Mouse (Mus musculus) heart, embryonic 15.5 days (tissue): ENCODE data around the gene Armc3. TPM values are rescaled to one million over a fixed set of nuclear protein-coding genes. Genes with fewer than 3 reads are reported as not detected.

ENCODE experiments used
- ATAC-seq: fragments of 200-750 bp; cut with Nextera tagmentation; replicated peaks from 2 replicates; pipeline ENCODE4 v1.8.0; 2017; ENCODE audit warnings: low read depth, moderate TSS enrichment; ENCODE audit not compliant: insufficient number of reproducible peaks, insufficient read depth, low FRiP score
- H3K27ac ChIP-seq: fragments of 300-500 bp; sonication (generic); 2 replicates; pipeline ENCODE4 v1.5.1; 2015; ENCODE audit warnings: mild to moderate bottlenecking, inconsistent platforms
- H3K27me3 ChIP-seq: fragments of 300-500 bp; sonication (generic); 2 replicates; pipeline ENCODE4 v1.6.1; 2015; ENCODE audit warnings: inconsistent platforms
- H3K36me3 ChIP-seq: fragments of 300-500 bp; sonication (generic); 2 replicates; pipeline ENCODE4 v1.6.1; 2015; ENCODE audit warnings: mild to moderate bottlenecking, inconsistent platforms
- H3K4me1 ChIP-seq: fragments of 300-500 bp; sonication (generic); replicated peaks from 2 replicates; pipeline ENCODE4 v1.6.1; 2015; ENCODE audit warnings: inconsistent platforms
- H3K4me2 ChIP-seq: fragments of 300-500 bp; sonication (generic); 2 replicates; pipeline ENCODE4 v1.6.1; 2015; ENCODE audit warnings: inconsistent platforms, mild to moderate bottlenecking, moderate library complexity
- H3K4me3 ChIP-seq: fragments of 300-500 bp; sonication (generic); 2 replicates; pipeline ENCODE4 v1.5.1; 2015; ENCODE audit warnings: mild to moderate bottlenecking, inconsistent platforms
- H3K9ac ChIP-seq: fragments of 300-500 bp; sonication (generic); 2 replicates; pipeline ENCODE4 v1.6.1; 2015; ENCODE audit warnings: mild to moderate bottlenecking, inconsistent platforms
- H3K9me3 ChIP-seq: fragments of 300-500 bp; sonication (generic); replicated peaks from 2 replicates; pipeline ENCODE4 v1.6.1; 2016; ENCODE audit warnings: inconsistent platforms
- WGBS: fragments of 180-500 bp; shearing (Covaris S2); methylation state at CpG from one replicate; pipeline ENCODE4 v1.1.7; 2015; ENCODE audit warnings: mixed read lengths; 5-methylcytosine and 5-hydroxymethylcytosine counted together
- polyA plus RNA-seq: library from polyadenylated mRNA; unstranded; fragments of >200 nt; fragmentation: Nextera tagmentation; extraction: Ambion mirVana; gene quantifications from 2 replicates; pipeline ENCODE4 v1.2.1, GENCODE M21; 2015

The Armc3 gene
- polyA plus RNA-seq, result 0.13 and 0.18 TPM in 2 replicates

DNA sequence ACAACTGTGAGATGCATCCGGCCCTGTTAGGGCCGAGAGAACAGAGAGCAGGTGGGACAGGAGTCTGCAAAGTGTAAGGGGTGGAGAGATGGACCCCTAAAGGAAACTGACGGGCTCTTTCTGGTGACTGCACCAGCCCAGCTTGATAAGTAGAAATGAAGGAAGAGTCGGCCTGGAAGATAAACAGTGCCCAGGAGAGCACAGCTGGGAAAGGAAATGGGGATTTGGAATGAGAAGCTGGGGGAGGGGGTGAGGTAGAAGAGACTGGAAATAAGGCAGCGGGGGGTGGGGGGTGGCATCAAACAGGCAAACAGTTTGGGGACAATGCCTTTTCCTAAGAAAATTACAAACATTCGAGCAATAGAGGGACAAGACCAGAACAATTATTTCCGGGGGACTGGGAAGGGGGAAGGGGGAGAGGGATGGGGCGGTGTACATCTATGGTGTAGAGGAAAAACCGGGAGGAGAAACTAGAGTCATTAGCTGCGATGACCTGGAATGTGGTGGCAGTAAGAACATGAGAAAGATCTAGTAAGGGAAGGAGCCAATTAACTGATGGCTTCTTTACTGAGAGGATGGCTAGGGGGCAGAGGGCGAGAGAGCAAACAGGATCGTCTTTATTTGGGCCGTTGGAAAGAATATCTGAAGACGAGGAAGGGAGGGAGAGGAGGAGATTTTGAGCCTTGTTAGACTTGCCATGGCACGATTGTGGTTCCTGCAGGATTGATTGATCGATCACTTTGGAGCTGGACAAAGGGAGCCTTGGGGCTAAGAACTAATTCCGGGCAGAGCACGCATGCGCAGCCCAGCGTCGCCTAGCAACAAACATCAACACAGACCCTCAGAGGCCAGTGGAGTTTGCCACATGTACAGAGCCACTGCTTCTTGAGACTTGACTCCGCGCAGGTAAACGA is at the start of gene Armc3:
TSS of gene Armc3 (plus strand) at position 851 of the 914 bp plus-strand sequence.
- Histone ChIP-seq H3K9ac (peak within 1 kb of the TSS; percentile 57), H3K4me2 (peak within 1 kb of the TSS; percentile 72), H3K4me1 (peaks cover 14% of the 10 kb centered on the region), H3K27ac (no peak within 1 kb of the TSS), H3K27me3 (no peaks in the 10 kb centered on the region), H3K36me3 (no peaks in the 10 kb centered on the region), H3K4me3 (peak within 1 kb of the TSS; percentile 57), H3K9me3 (no peaks in the 10 kb centered on the region)
- ATAC-seq, result peak; percentile 78
- WGBS, result 19% methylated on average over 24 of the region's 24 CpGs

GRCm38 (mm10) chr2:19152687-19153086 is 46.4 kb upstream of the Armc3 start:
- no peaks in the 10 kb centered on the region for H3K27me3 ChIP-seq
- no peak overlapping the region for H3K4me3 ChIP-seq
- no peak for ATAC-seq
- 44% methylated on average over 1 of the region's 1 CpGs for WGBS
- no peaks in the 10 kb centered on the region for H3K36me3 ChIP-seq
- H3K4me2 ChIP-seq, result no peak overlapping the region
- peaks cover 6% of the 10 kb centered on the region for H3K4me1 ChIP-seq
- no peak overlapping the region for H3K27ac ChIP-seq
- no peak overlapping the region for H3K9ac ChIP-seq
- H3K9me3 ChIP-seq, result no peaks in the 10 kb centered on the region

DNA sequence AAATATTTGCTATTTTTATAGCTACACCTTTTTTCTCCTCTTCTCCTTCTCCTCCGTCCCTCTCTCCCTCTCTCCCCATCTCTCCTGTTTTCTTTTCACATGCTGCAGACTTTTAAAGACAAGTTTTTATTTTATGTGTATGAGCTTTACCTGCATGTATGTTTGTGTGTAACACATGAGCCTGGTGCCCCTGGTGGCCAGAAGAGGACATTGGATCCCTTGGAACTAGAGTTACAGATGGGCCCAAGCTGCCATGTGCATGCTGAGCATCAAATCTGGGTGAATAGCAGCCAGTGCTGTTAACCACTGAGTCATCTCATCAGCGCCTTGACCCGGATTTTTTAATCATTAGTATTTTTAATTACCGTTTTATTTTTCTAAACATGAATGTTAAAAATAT is 42.9 kb upstream of the Armc3 start:
- no peak overlapping the region for H3K4me3 ChIP-seq
- H3K27ac ChIP-seq, result no peak overlapping the region
- ATAC-seq, result no peak
- WGBS, result 63% methylated on average over 4 of the region's 4 CpGs
- no peaks in the 10 kb centered on the region for H3K9me3 ChIP-seq
- H3K4me1 ChIP-seq, result peaks cover 5% of the 10 kb centered on the region; the same call in 1 of the 2 replicates
- H3K27me3 ChIP-seq, result no peaks in the 10 kb centered on the region
- H3K9ac ChIP-seq, result no peak overlapping the region
- no peaks in the 10 kb centered on the region for H3K36me3 ChIP-seq
- H3K4me2 ChIP-seq, result no peak overlapping the region

DNA sequence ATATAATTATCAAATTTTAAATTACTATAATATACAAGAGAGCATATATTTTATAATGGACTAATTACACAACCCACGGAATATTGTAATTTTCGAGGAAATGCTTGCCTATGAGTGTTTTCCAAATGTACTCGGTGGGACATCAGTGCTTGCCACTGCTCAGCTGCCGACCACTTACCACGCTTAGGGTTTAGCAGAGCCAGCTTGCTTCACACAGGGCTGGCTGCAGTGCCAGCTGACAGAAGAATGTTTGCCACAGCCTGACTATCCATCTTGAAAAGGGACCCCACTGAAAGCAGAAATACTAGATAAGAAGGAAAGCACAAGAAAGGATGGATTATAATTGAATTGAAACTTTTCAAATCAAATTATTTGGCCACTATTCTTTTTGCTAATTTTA is 39.6 kb upstream of the Armc3 start:
- ATAC-seq, result no peak
- Histone ChIP-seq H3K4me1 (peaks cover 5% of the 10 kb centered on the region; the same call in 1 of the 2 replicates), H3K9me3 (no peaks in the 10 kb centered on the region), H3K4me3 (no peak overlapping the region), H3K4me2 (no peak overlapping the region), H3K9ac (no peak overlapping the region), H3K36me3 (no peaks in the 10 kb centered on the region), H3K27ac (no peak overlapping the region), H3K27me3 (no peaks in the 10 kb centered on the region)
- 74% methylated on average over 5 of the region's 5 CpGs for WGBS

- Histone ChIP-seq H3K4me2 (no peak overlapping the region), H3K36me3 (no peaks in the 10 kb centered on the region), H3K27ac (no peak overlapping the region), H3K9ac (no peak overlapping the region), H3K4me1 (peaks cover 5% of the 10 kb centered on the region; the same call in 1 of the 2 replicates), H3K27me3 (no peaks in the 10 kb centered on the region), H3K9me3 (no peaks in the 10 kb centered on the region), H3K4me3 (no peak overlapping the region)
- ATAC-seq, result no peak
- 26% methylated on average over 8 of the region's 8 CpGs for WGBS
Observed at GRCm38 (mm10) chr2:19160368-19161114, 38.6 kb upstream of the Armc3 start.

DNA sequence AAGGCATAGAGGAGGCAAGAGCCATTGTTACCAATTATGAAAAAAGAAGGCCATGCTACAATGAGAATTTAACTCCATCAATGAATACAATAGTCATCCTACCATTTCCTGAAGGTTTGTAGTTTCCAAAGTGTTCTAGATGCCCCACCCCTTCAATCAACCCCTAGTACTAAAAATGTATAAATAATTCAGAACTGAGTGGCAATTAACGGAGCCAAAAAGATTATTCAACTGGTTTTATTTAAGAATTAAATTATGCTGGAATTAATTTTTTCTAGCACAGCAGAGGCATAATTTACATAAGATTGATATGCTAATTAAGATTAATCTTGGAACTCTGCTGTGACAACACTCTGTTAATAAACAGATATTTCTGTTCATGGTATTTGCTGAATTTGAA is 34.9 kb upstream of the Armc3 start:
- Histone ChIP-seq H3K9me3 (no peaks in the 10 kb centered on the region), H3K27me3 (no peaks in the 10 kb centered on the region), H3K4me3 (no peak overlapping the region), H3K27ac (no peak overlapping the region), H3K4me1 (peaks cover 5% of the 10 kb centered on the region; the same call in 1 of the 2 replicates), H3K9ac (no peak overlapping the region), H3K4me2 (no peak overlapping the region), H3K36me3 (no peaks in the 10 kb centered on the region)
- no peak for ATAC-seq
- WGBS, result 87% methylated on average over 1 of the region's 1 CpGs

- Histone ChIP-seq H3K4me1 (peaks cover 13% of the 10 kb centered on the region), H3K4me2 (no peak overlapping the region), H3K4me3 (no peak overlapping the region), H3K9me3 (no peaks in the 10 kb centered on the region), H3K27ac (peak overlapping the region; percentile 71), H3K9ac (no peak overlapping the region), H3K27me3 (no peaks in the 10 kb centered on the region), H3K36me3 (no peaks in the 10 kb centered on the region)
- no peak for ATAC-seq
- WGBS, result 3% methylated on average over 1 of the region's 1 CpGs
Observed at GRCm38 (mm10) chr2:19176827-19177236, 22.3 kb upstream of the Armc3 start.

- 30% methylated on average over 13 of the region's 13 CpGs for WGBS
- H3K36me3 ChIP-seq, result no peaks in the 10 kb centered on the region
- H3K4me2 ChIP-seq, result peak overlapping the region; percentile 72
- peaks cover 14% of the 10 kb centered on the region for H3K4me1 ChIP-seq
- no peak for ATAC-seq
- H3K9ac ChIP-seq, result 0 out of 2 replicates have a peak overlapping the region, but pooled peaks have one; percentile 57
- no peak overlapping the region for H3K27ac ChIP-seq
- peak overlapping the region; percentile 57 for H3K4me3 ChIP-seq
- no peaks in the 10 kb centered on the region for H3K9me3 ChIP-seq
- H3K27me3 ChIP-seq, result no peaks in the 10 kb centered on the region
Observed at GRCm38 (mm10) chr2:19199366-19199853, 308 bp downstream of the Armc3 start.

- no peak overlapping the region for H3K27ac ChIP-seq
- no peak overlapping the region for H3K9ac ChIP-seq
- no peak overlapping the region for H3K4me2 ChIP-seq
- ATAC-seq, result no peak
- no peaks in the 10 kb centered on the region for H3K9me3 ChIP-seq
- H3K4me3 ChIP-seq, result no peak overlapping the region
- no peaks in the 10 kb centered on the region for H3K27me3 ChIP-seq
- H3K4me1 ChIP-seq, result peaks cover 14% of the 10 kb centered on the region
- no peaks in the 10 kb centered on the region for H3K36me3 ChIP-seq
- 38% methylated on average over 1 of the region's 1 CpGs for WGBS
Observed at GRCm38 (mm10) chr2:19200112-19200511, 1.0 kb downstream of the Armc3 start.

- Histone ChIP-seq H3K4me3 (no peak overlapping the region), H3K36me3 (no peaks in the 10 kb centered on the region), H3K9ac (no peak overlapping the region), H3K27me3 (no peaks in the 10 kb centered on the region), H3K27ac (no peak overlapping the region), H3K4me2 (no peak overlapping the region), H3K4me1 (peaks cover 14% of the 10 kb centered on the region), H3K9me3 (no peaks in the 10 kb centered on the region)
- WGBS, result 53% methylated on average over 2 of the region's 2 CpGs
- ATAC-seq, result no peak
Observed at GRCm38 (mm10) chr2:19201682-19202081, 2.6 kb downstream of the Armc3 start.

- no peaks in the 10 kb centered on the region for H3K36me3 ChIP-seq
- H3K4me1 ChIP-seq, result no peaks in the 10 kb centered on the region
- no peak overlapping the region for H3K9ac ChIP-seq
- no peak overlapping the region for H3K4me3 ChIP-seq
- no peaks in the 10 kb centered on the region for H3K27me3 ChIP-seq
- H3K4me2 ChIP-seq, result no peak overlapping the region
- no peak for ATAC-seq
- H3K9me3 ChIP-seq, result no peaks in the 10 kb centered on the region
- no peak overlapping the region for H3K27ac ChIP-seq
- 72% methylated on average over 5 of the region's 5 CpGs for WGBS
Observed at GRCm38 (mm10) chr2:19234305-19234704, 35.2 kb downstream of the Armc3 start.
